Mouse (Mus musculus) stomach, postnatal 0 days (tissue): ENCODE results near the gene Tmem120b. TPM values are rescaled to one million over a fixed set of nuclear protein-coding genes. Genes with fewer than 3 reads are reported as not detected.
A peak's percentile ranks its signal among the peaks of the same experiment; 100 is the strongest.
"Not testable (repeated sequence)": the region's sequence is repeated elsewhere in the genome, so short reads cannot be mapped to it uniquely, and the experiment has no call there.

ENCODE experiments used
- ATAC-seq: fragments of 200-750 bp; cut with Nextera tagmentation; 2 replicates; pipeline ENCODE4 v1.8.0; 2017; ENCODE audit not compliant: low FRiP score, low TSS enrichment
- DNase-seq: peaks from one replicate; pipeline ENCODE4 v3.0.0-alpha.2; 2016; ENCODE audit warnings: low spot score
- H3K27ac ChIP-seq: fragments of 300-500 bp; sonication (generic); replicated peaks from 2 replicates; pipeline ENCODE4 v1.5.1; 2014; ENCODE audit warnings: mild to moderate bottlenecking, control low read depth
- H3K27me3 ChIP-seq: fragments of 300-500 bp; sonication (generic); 2 replicates; pipeline ENCODE4 v1.6.1; 2014; ENCODE audit warnings: low read length; ENCODE audit not compliant: control insufficient read depth, insufficient read depth
- H3K36me3 ChIP-seq: fragments of 300-500 bp; sonication (generic); 2 replicates; pipeline ENCODE4 v1.6.1; 2014; ENCODE audit warnings: low read length, mixed read lengths; ENCODE audit not compliant: control insufficient read depth, insufficient read depth
- H3K4me1 ChIP-seq: fragments of 300-500 bp; sonication (generic); replicated peaks from 2 replicates; pipeline ENCODE4 v1.6.1; 2014; ENCODE audit warnings: antibody characterized with exemption; ENCODE audit not compliant: control insufficient read depth, insufficient read depth
- H3K4me2 ChIP-seq: fragments of 300-500 bp; sonication (generic); replicated peaks from 2 replicates; pipeline ENCODE4 v1.6.1; 2014; ENCODE audit warnings: low read depth, mild to moderate bottlenecking, control low read depth, moderate library complexity
- H3K4me3 ChIP-seq: fragments of 300-500 bp; sonication (generic); 2 replicates; pipeline ENCODE4 v1.5.1; 2014; ENCODE audit warnings: low read depth, low read length, control low read depth
- H3K9ac ChIP-seq: fragments of 300-500 bp; sonication (generic); 2 replicates; pipeline ENCODE4 v1.6.1; 2014; ENCODE audit warnings: mild to moderate bottlenecking, low read length, control low read depth, mixed read lengths
- H3K9me3 ChIP-seq: fragments of 300-500 bp; sonication (generic); 2 replicates; pipeline ENCODE4 v1.6.1; 2016; ENCODE audit warnings: low read length; ENCODE audit not compliant: control insufficient read depth
- CTCF ChIP-seq: IDR thresholded peaks from 2 replicates; pipeline ENCODE4 v1.5.1; 2016; ENCODE audit warnings: antibody characterized with exemption, low read depth, mild to moderate bottlenecking, moderate library complexity
- EP300 ChIP-seq: optimal IDR thresholded peaks from 2 replicates; pipeline ENCODE3; 2016; ENCODE audit warnings: antibody characterized with exemption
- WGBS: fragments of 180-500 bp; shearing (Covaris S2); extraction: QIAGEN DNeasy Blood & Tissue Kit; methylation state at CpG from one replicate; pipeline ENCODE4 v1.1.7; 2014; 5-methylcytosine and 5-hydroxymethylcytosine counted together
- polyA plus RNA-seq: library from polyadenylated mRNA; unstranded; fragments of >200 nt; fragmentation: Nextera tagmentation; extraction: Ambion mirVana; gene quantifications from 2 replicates; pipeline ENCODE4 v1.2.1, GENCODE M21; 2015

Tmem120b gene
- polyA plus RNA-seq, 1 experiment from 2014 or later: 9.1 TPM

DNA sequence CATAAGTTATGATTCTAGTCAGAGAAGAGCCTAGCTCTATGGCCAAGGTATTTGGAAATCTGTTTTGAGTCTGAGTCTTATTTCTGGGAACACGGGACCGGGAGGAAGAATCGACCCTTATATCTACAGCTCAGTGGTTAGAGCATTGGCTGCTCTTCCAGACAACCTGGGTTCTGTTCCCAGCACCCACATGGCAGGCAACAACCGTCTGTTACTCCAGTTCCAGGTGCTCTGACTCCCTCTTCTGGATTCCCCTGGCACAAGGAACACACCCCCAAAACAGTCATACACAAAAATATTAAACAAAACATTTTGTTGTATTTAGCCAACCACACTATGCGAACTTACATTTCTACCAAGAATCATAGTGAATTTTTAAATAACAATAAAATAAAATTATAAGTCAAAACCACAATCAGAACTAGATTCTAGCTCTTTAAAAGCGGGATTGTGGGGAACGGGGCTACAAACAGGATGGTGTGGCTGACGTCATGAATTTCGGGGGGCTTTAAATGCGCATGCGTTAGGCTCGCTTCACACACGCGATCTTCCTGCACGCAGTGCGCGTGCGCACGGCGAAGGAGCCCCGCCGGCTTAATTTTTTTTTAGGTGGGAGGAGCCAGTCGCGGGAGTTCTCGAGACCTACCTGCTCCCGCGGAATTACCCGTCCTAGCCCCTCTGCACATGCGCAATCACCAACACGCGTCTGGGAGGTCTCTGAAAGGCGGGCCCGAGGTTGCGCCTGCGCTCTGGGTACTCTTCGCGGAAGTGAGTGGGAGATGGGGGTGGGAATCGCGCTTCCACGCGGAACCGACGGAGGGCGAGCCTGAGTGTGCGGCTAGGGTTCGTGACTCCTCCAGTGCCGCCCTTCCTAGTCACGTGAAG is 10.6 kb upstream of the Tmem120b start:
- Histone ChIP-seq H3K9me3 (no peaks in the 10 kb centered on the region), H3K27ac (peak overlapping the region; percentile 30), H3K4me3 (peak overlapping the region; percentile 35), H3K4me1 (no peaks in the 10 kb centered on the region; the same call in 1 of the 2 replicates), H3K36me3 (no peaks in the 10 kb centered on the region), H3K27me3 (no peaks in the 10 kb centered on the region), H3K9ac (peak overlapping the region; percentile 48), H3K4me2 (peak overlapping the region; percentile 50)
- peak; percentile 97 for ATAC-seq
- DNase-seq: peak; percentile 100
- 8% methylated on average over 48 of the region's 48 CpGs for WGBS
- TF ChIP-seq CTCF (peak; percentile 67), EP300 (no peak)

- no peaks in the 10 kb centered on the region for H3K36me3 ChIP-seq
- TF ChIP-seq EP300 (no peak), CTCF (no peak)
- H3K4me1 ChIP-seq: no peaks in the 10 kb centered on the region; the same call in 1 of the 2 replicates
- no peaks in the 10 kb centered on the region for H3K27me3 ChIP-seq
- H3K9ac ChIP-seq: peak overlapping the region; percentile 48
- H3K9me3 ChIP-seq: no peaks in the 10 kb centered on the region
- 37% methylated on average over 16 of the region's 16 CpGs for WGBS
- DNase-seq: no peak
- H3K4me2 ChIP-seq: peak overlapping the region; percentile 50
- peak overlapping the region; percentile 35 for H3K4me3 ChIP-seq
- ATAC-seq: no peak
- H3K27ac ChIP-seq: peak overlapping the region; percentile 49
Measured at GRCm38 (mm10) chr5:123058251-123059102, 9.7 kb upstream of the Tmem120b start.

DNA sequence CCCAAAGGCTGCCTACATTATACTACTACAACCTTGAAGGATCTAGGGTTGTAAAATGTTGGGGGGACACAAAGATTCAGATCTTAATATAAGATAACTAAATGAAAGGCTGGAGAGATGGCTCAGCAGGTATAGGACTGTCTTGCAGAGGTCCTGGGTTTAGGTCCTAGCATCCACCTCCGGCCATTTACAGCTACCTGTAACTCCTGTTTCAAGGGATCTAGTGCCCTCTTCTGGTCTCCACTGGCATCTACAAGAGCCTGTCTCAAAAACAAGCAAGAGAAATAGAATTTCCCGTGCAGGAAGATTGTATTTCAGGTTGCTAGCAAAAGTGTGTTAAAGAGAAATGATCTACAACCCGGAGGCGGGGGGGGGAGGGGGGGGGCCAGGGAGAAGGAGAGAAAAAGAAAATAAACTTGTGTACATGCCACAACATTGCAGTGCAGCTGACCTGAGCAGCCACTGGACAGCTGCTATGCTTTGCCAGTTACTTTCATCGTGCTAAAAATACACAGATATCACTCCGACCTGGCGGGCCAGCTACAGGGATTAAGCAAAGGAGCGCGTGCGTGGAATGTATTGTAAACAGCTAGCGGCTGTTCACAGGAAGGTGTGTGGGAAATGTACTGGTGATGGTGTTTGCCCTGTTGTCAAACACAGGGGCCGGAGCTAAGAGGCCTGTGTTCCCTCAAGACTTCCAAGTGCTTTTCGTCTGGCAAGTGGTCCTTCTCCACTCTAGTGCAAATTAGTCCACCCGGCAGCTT is 8.3 kb upstream of the Tmem120b start:
- Histone ChIP-seq H3K36me3 (no peaks in the 10 kb centered on the region), H3K27me3 (no peaks in the 10 kb centered on the region), H3K9me3 (no peaks in the 10 kb centered on the region), H3K4me1 (no peaks in the 10 kb centered on the region; the same call in 1 of the 2 replicates), H3K4me3 (no peak overlapping the region), H3K9ac (no peak overlapping the region; the same call in 1 of the 2 replicates), H3K4me2 (peak overlapping the region; percentile 27; the same call in 1 of the 2 replicates), H3K27ac (peak overlapping the region; percentile 65)
- 12% methylated on average over 14 of the region's 14 CpGs for WGBS
- peak; percentile 79 for TF ChIP-seq CTCF
- no peak for TF ChIP-seq EP300
- DNase-seq (peak; percentile 55), ATAC-seq (no peak; the same call in 1 of the 2 replicates)

DNA sequence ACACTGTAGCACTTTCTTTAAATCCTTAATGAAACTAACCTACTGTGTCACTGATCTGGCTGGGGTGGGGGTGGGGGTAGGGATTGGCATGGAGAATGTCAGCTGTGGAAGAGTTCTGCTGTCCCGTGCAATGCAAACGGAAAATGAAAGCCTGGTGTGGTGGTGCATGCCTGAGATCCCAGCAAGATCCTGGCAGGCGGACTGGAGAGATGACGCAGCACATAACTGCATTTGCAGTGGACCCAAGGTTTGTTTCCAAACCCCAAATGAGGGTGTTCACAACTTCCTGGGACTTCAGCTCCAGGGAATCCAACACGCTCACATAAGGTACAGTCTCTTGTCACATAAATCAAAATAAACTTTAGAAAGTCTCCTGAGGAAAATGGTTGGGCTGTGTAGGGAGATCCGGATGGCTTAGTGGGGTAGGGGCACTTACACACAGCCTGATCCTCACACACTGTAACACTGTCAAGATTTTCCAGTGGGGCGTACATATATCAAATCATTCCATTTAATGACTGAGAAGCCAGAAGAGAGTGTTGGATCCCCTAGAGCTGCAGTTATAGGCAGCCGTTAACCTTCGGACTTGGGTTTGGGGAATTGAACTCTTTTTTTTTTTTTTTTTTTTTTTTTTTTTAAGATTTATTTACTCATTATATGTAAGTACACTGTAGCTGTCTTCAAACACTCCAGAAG is 7.4 kb upstream of the Tmem120b start:
- Histone ChIP-seq H3K4me1 (no peaks in the 10 kb centered on the region; the same call in 1 of the 2 replicates), H3K27me3 (no peaks in the 10 kb centered on the region), H3K9me3 (no peaks in the 10 kb centered on the region), H3K27ac (peak overlapping the region; percentile 65), H3K4me3 (no peak overlapping the region), H3K4me2 (peak overlapping the region; percentile 27), H3K36me3 (no peaks in the 10 kb centered on the region), H3K9ac (no peak overlapping the region)
- 52% methylated on average over 9 of the region's 9 CpGs for WGBS
- ATAC-seq (no peak), DNase-seq (no peak)
- TF ChIP-seq CTCF: no peak
- no peak for TF ChIP-seq EP300

- not testable (repeated sequence) for H3K27ac ChIP-seq, H3K4me3 ChIP-seq, DNase-seq, H3K36me3 ChIP-seq, H3K9me3 ChIP-seq, H3K4me2 ChIP-seq, H3K27me3 ChIP-seq, ATAC-seq, H3K4me1 ChIP-seq, H3K9ac ChIP-seq
- WGBS: 86% methylated on average over 4 of the region's 6 CpGs
- peak; percentile 9; the same call in 1 of the 2 replicates for TF ChIP-seq CTCF
Measured at GRCm38 (mm10) chr5:123061402-123061749, 6.8 kb upstream of the Tmem120b start.
